Mouse (Mus musculus) embryonic fibroblast, embryonic 13.5 days (primary cell): ENCODE data around the gene Asb8. TPM values are rescaled to one million over a fixed set of nuclear protein-coding genes. Genes with fewer than 3 reads are reported as not detected.

ENCODE experiments used
- H3K27ac ChIP-seq: 2 replicates; pipeline ENCODE4 v1.5.1; 2012; ENCODE audit warnings: low read length, control low read depth, inconsistent platforms; ENCODE audit not compliant: insufficient read depth
- H3K4me1 ChIP-seq: 2 replicates; pipeline ENCODE4 v1.6.1; 2011; ENCODE audit warnings: low read length; ENCODE audit not compliant: control insufficient read depth, insufficient read depth
- H3K4me3 ChIP-seq: 2 replicates; pipeline ENCODE4 v1.5.1; 2011; ENCODE audit warnings: mild to moderate bottlenecking, control low read depth, low read length; ENCODE audit not compliant: insufficient read depth
- CTCF ChIP-seq: IDR thresholded peaks from 2 replicates; pipeline ENCODE4 v1.5.1; 2011; ENCODE audit warnings: mild to moderate bottlenecking, control low read depth, low read length, moderate library complexity, borderline replicate concordance; ENCODE audit not compliant: insufficient read depth
- POLR2A ChIP-seq: IDR thresholded peaks from 2 replicates; pipeline ENCODE4 v1.6.1; 2011; ENCODE audit warnings: low read depth, mild to moderate bottlenecking, control low read depth, low read length, moderate library complexity
- polyA plus RNA-seq: library from polyadenylated mRNA; stranded (reverse); fragments of >200 nt; gene quantifications from 2 replicates; pipeline ENCODE4 v1.2.4, GENCODE M21; 2011; ENCODE audit warnings: low read depth; ENCODE audit not compliant: missing spikeins, insufficient read length

Gene Asb8
- polyA plus RNA-seq, 1 experiment = 26.8 TPM

GRCm38 (mm10) chr15:98111791-98112190 is 53.6 kb downstream of the Asb8 start:
- TF ChIP-seq POLR2A = no peak
- no peak for TF ChIP-seq CTCF
- H3K4me1 ChIP-seq = no peaks in the 10 kb centered on the region
- no peak overlapping the region for H3K27ac ChIP-seq
- no peak overlapping the region for H3K4me3 ChIP-seq

- TF ChIP-seq CTCF (no peak), POLR2A (peak; percentile 85)
- Histone ChIP-seq H3K4me3 (peak overlapping the region; percentile 70), H3K27ac (no peak overlapping the region), H3K4me1 (no peaks in the 10 kb centered on the region)
Measured at GRCm38 (mm10) chr15:98108297-98109152, 56.9 kb downstream of the Asb8 start.

GRCm38 (mm10) chr15:98107703-98108296 is 57.6 kb downstream of the Asb8 start:
- H3K27ac ChIP-seq = no peak overlapping the region
- H3K4me1 ChIP-seq = no peaks in the 10 kb centered on the region
- no peak for TF ChIP-seq POLR2A
- TF ChIP-seq CTCF = no peak
- H3K4me3 ChIP-seq = peak overlapping the region; percentile 70

- Histone ChIP-seq H3K27ac (no peak overlapping the region), H3K4me3 (no peak overlapping the region), H3K4me1 (no peaks in the 10 kb centered on the region)
- TF ChIP-seq POLR2A (no peak), CTCF (no peak)
Measured at GRCm38 (mm10) chr15:98107230-98107629, 58.2 kb downstream of the Asb8 start.

- H3K4me1 ChIP-seq = no peaks in the 10 kb centered on the region
- no peak overlapping the region for H3K4me3 ChIP-seq
- no peak for TF ChIP-seq POLR2A
- no peak for TF ChIP-seq CTCF
- no peak overlapping the region for H3K27ac ChIP-seq
Measured at GRCm38 (mm10) chr15:98106506-98106905, 58.9 kb downstream of the Asb8 start.

GRCm38 (mm10) chr15:98102401-98102800 is 63.0 kb downstream of the Asb8 start:
- no peak overlapping the region for H3K4me3 ChIP-seq
- H3K27ac ChIP-seq = no peak overlapping the region
- TF ChIP-seq POLR2A (no peak), CTCF (no peak)
- no peaks in the 10 kb centered on the region for H3K4me1 ChIP-seq

GRCm38 (mm10) chr15:98098519-98098918 is 66.9 kb downstream of the Asb8 start:
- H3K27ac ChIP-seq = no peak overlapping the region
- no peak overlapping the region for H3K4me3 ChIP-seq
- no peak for TF ChIP-seq CTCF
- no peak for TF ChIP-seq POLR2A
- H3K4me1 ChIP-seq = no peaks in the 10 kb centered on the region

- TF ChIP-seq POLR2A = no peak
- TF ChIP-seq CTCF = peak; percentile 46; the same call in 1 of the 2 replicates
- Histone ChIP-seq H3K4me1 (no peaks in the 10 kb centered on the region), H3K27ac (no peak overlapping the region), H3K4me3 (no peak overlapping the region)
Measured at GRCm38 (mm10) chr15:98096957-98097356, 68.5 kb downstream of the Asb8 start.

- TF ChIP-seq CTCF (no peak), POLR2A (no peak)
- H3K27ac ChIP-seq = no peak overlapping the region
- no peaks in the 10 kb centered on the region for H3K4me1 ChIP-seq
- H3K4me3 ChIP-seq = no peak overlapping the region
Measured at GRCm38 (mm10) chr15:98094905-98095304, 70.5 kb downstream of the Asb8 start.
